Mouse (Mus musculus) urinary bladder, postnatal 14 days (tissue): Measurements from ENCODE around the gene Mrps25.
A peak's percentile ranks its signal among the peaks of the same experiment; 100 is the strongest.

Source experiments
- DNase-seq: peaks from one replicate; pipeline ENCODE4 v3.0.0; 2021; ENCODE audit warnings: low spot score

Mrps25 gene

DNA sequence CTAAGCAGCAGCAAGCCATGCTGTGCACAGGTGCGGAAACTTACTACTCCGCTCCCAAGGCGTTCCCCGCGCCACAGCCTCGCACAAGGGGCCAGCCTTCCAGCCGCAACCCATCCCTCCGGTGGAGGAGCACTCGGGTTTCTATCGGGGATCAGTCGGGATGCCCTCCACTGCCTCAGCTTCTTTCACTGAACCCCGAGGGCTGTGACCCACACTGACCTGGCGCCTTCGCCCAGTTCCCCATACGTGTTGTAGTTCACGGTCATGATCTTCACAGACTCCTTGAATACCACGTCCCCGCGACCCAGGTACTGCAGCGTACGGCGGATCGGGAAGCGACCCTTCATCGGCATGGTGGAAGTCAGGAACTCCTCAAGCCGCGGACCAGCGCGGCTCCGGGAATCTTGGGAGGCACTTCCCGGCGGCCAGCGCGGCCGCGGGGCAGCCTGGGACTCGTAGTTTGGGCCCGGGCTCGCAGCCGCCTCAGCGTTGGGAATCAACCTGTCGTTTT is at the start of gene Mrps25:
Gene Mrps25, minus strand, starts transcription at position 413 of the 511 bp plus-strand sequence.
- DNase-seq, result peak; percentile 66

DNA sequence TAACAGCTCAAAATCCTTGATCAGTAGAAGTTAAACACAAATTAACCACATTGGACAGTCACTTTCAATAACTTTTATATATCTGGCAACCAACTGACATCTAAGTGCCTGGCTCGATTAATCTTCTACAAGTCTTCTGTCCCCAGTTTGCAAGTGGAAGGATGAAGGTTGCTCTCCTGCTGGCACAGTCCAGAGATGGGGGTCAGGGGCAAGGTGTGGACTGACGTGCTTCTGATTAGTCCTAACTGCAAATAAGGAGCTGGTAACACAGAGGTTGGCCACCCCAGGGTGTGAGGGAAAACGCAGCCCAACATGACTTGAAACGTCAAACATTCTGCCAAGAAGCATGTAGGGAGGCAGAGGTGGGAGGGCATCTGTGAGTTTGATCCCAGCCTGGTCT is 47.9 kb upstream of the Mrps25 start:
- DNase-seq, result no peak

DNA sequence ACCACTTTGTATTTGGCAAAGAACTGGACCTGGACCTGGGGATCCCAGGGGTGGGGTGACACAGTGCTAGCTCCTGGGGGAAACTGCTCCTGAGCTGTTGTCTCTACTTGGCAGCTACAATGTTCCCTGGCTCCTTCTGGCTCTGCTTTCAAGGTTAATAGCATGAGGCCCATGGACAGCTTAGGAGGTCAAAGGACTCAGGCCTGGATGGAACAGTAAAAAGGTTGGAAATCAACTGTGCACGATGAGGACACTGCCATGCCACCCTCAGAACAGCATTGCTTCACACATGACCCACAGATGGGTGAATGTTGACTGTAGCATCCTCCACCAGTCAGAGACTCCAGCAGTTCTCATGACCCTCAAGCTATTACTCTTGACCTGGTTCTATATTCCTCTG is 47.5 kb upstream of the Mrps25 start:
- DNase-seq, result no peak

DNA sequence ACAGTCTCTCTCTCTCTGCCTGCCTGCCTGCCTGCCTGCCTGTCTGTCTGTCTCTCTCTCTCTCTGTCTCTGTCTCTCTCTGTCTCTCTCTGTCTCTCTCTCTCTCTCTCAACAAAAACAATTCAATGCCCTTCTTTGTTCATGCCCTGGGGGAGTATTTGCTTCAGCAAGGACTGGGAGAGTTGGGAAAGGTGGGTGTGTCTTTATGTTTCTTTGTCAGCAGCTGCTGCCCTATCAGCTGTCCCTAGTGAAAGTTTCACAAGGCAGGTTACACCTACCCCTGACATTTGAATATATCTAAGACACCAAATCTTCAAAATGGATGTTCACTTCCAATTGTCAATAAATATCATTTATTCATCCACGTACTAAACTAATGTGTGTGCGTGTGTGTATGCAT is 45.8 kb upstream of the Mrps25 start:
- DNase-seq, result no peak

DNA sequence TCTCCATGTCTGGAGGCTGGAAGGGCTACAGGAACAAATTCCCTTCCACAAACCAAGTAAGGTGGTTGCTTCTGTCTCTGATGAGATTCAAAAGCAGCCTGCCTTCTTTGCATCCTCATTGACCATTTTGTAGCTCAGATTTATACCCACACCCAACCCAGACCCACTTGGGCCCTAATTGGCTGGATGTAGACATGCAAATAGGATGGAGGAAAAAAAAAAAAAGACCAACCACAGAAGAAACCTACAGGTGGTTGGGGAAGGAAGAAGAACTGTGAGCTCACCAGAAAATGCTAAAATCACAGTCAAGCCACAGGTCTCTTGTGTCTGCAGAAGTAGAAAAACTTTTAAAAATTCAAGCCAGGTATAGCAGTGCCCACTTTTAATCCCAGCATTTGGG is 45.3 kb upstream of the Mrps25 start:
- DNase-seq, result no peak

DNA sequence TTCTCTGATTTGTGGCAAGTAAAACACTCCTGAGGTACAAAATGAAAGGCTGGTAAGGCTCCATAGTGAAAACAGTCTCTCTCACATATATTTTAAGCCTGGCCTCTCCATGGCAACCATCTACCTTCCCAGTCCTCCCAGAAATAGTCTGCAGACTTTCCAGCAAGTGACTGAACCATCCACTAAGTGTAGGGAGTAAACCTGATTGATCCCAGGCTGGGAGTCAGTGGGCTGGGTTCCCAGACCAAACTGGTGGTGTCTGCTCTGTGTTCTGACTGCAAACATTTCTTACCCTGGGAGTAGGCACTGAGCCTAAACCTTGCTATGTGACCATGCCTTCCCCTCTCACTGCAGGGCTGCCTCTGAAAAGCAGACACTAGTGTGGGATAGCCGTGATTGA is 41.1 kb upstream of the Mrps25 start:
- DNase-seq, result no peak

DNA sequence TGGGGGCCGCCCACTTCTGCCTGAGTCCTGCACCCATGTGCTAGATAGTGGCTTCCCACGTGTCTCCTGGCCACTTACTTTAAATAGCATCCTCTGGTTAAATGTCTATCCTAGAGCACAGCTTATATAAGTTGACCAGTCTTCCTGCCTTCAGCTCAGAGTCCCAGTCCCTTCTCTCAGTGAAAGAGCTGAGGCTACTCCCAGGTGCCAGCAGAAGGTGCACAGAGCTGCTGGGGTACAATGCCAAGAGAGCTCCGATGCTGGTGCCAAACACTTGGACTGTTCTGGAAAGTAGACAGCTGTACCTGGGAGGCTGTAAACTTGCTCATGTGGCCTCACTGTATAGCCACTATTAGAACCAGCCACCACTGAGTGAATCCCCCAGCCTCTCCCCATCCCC is 38.2 kb upstream of the Mrps25 start:
- no peak for DNase-seq

DNA sequence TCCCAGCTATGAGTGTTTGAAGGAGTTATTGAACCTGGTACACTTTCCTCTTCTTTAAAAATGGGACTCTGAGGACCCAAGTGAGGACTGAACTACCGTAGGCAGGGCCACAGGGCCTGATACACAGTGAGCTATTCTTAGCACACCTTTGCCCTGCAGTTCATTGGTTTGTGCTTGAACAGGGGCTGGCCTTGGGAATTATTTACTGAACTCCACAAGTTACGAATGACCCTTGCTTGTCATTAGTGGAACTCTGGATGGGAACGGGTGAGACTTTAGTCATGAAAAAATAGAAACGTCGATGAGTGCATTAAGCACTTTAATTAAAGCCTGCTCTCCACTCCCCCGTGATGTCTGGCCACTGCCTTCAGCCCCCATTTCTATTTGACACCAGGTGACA is 37.8 kb upstream of the Mrps25 start:
- no peak for DNase-seq

DNA sequence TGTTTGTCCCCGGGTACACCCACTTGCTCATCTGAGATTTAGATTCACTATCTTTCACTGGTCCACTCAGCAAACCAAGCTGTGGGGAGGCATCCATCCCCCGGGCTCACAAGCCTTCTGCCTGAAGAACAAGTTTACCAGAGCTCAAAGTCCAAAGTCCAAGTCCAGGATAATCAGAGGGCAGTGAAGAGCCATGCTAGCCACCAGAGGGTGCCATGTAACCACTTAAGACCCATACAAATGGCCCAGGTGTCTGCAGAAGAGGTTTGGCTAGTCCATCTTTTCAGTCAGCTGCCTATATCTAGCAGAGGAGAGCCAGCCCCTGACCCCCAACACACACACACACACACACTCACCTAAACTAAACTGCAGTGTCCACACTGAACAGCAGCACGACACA is 35.6 kb upstream of the Mrps25 start:
- peak; percentile 26 for DNase-seq

DNA sequence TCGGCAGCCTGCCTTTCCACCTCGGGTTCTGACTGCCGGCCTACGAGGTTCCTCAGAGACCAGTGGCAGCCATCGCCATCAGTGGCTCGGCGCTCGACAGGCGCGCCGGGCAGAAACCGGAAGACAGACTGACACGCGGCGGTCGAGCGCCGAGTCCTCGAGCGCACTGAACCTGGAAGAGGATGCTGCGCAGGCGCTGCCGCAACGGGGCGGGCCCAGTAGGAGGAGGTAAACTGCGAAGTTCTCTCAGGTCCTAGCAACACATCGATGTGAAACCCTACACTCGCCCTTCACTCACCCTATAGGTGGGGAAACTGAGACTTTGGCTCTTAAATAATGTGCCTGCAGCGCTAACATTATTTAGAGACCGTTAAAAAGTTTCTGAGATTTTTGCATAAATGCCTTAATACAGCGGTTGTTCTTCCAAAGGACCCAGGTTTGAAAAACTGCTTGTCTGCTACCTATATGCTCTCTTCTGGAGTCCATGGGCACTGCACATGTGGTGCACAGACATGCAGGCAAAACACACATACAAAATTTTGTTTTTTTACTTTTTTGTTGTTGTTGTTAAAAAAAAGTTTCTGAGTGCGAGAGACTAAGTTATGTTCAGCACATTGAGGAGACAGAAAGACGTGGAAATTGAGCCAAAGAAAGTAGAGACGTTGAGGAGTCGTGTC is 31.1 kb upstream of the Mrps25 start, which contains the start of gene Rbsn:
Gene Rbsn, minus strand, starts transcription at position 153 of the 677 bp plus-strand sequence.
- DNase-seq, result peak; percentile 93

DNA sequence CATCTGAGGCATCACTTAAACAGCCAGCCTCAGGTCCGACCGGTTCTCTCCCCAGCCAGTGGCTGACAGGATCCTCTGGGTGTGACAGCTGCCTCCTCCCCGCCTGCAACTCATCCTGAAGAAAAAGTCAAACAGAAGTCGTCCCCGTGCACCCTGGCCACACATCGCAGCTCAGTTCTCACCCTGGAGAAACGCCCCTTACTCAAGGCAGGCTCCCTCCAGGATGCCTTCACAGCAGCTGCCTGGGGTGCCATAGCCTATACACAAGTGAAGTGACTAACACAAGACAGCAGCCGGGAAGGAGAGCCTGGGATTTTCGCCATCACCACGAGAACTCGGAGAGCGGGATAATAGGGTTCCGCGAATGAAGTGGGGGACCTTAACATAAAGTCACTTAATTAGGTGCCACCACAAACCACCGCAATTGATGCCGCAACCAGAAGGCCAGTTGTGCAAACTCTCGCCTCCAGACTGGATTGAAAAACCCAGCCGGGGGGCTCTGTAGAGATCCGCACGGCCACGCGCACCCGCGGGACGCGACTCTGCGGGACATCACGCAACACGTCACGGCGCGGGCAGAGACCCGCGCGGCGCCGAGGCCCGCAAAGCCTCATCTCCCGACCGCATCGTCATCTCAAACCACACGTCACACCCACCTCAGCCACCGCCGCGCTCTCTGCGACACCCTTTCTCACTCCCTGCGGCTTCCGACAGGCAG is 30.4 kb upstream of the Mrps25 start:
- peak; percentile 10 for DNase-seq

DNA sequence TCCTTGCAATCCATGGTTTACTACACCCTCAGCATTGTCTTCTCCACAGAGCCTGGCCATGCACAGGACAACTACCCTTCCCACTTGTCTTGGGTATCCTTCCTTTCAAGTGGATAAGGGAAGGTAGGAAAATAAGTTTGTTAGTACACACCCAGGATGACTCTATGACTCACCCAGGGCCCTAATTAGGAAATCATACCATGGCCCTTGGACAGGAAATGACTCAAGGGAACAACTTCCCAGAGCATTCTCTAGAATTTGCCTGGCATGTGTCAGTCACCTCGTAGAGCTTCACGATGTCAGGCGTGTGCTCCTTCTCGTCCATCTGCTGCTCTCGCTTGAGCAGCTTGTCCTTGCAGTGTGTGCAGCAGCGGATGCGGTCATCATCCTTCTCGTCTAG is 15.6 kb upstream of the Mrps25 start:
- DNase-seq, result no peak

DNA sequence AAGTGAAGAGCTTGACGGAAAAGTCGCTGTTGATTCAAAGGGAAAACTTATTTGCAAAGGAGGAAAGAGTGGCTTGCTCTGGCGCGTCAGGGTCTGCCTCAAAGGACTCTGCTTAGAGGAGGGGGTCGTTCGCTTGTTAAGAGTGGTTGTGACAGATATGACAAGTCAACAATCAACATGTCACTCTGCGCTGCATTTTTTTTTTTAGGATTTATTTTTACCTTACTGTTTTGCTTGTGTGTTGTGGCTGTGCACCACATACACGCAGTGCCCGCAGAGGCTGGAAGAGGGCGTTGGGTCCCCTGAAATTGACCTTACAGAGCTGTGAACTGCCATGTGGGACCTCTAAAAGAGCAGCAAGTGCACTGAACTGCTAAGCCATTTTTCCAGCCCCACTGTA is 345 bp upstream of the Mrps25 start:
- DNase-seq, result no peak

DNA sequence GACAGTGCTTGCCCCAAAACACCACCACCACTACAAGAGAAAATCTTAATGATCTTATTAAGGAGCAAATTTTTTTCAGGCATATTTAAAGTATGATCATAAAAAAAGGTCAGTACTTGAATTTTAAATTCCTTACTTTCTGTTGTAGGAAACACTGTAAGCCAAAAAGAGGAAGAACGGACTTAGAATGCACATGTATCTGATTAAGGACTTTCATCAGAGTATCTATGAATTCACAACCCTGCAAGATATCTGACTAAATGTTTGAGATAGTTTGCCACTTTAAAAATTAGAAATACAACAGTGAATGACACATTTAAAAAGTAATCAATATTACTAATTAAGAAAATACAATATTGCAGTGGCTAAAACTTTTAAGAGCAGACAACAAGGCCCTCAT is 7.4 kb downstream of the Mrps25 start:
- no peak for DNase-seq

DNA sequence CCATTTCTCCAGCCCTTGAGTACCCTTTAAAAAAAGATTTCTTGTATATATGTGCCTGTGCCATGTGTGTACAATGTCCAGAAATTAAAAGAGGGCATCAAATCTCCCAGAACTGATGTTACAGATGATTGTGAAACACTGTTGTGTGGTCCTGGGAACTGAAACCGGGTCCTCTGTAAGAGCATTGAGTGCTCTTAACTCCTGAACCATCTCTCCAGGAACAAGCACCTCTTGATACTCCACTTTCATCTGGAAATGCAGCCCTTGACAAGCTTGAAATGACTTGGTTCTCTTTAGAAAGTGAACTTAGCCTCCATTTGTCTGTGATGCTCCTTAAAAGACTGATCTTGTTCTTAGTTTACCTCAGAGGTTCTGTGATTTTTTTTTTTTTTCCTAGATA is 21.1 kb downstream of the Mrps25 start:
- no peak for DNase-seq

DNA sequence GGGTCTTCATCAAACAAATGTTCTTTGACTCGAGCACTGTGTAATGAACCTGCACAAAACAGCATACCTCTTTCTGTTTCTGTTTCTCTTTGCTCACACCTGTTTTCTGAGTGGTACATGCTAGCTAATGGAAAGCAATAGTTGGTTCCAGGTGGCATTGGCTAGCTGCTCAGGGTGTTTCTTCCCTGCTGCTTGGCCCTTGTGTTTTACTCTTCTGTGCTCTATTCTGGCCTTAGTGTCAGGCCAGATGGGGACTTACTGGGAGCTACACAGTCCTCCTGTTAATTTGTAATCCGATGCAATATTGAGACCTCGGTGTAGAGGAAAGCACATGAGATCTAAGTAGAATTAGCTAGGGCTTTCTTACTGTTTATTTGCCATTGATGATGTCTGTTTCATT is 25.0 kb downstream of the Mrps25 start:
- no peak for DNase-seq

DNA sequence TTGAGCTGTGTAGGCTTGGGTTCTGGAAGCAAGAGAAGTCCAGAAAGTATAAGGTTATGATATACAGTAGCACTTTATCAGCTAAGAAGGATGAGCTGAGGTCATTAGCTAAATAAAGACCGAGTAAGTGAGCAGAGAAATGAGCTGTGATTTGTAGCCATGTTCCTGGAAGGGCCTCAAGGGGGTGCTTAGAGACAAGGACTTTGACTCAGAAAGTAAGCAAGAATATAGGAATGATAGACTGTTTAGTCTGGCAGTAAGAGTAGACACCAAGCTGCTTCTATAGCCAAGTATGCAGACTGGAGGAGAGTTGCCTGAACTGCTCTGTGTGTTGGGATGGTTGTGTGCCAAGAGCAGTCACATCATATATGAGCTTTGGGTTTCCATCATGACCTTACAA is 30.1 kb downstream of the Mrps25 start:
- DNase-seq, result no peak

DNA sequence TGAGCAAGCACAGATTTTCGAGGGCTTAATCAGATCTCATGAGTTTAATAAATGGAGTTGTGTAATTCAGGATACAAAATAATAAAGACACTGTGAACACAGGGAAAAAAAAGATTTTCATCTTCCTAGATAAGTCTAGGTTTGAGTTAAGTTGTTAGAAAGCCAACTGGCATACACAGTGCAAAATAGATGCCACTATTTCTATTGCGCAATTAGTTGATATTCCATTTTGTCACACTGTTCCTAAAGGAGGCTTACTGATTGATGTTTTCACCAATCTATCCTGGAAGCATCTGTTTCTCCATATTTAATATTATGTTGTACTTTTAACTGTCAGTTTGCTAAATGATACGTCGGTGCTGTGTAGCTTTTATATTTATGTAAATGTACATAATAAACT is 38.0 kb downstream of the Mrps25 start:
- no peak for DNase-seq

DNA sequence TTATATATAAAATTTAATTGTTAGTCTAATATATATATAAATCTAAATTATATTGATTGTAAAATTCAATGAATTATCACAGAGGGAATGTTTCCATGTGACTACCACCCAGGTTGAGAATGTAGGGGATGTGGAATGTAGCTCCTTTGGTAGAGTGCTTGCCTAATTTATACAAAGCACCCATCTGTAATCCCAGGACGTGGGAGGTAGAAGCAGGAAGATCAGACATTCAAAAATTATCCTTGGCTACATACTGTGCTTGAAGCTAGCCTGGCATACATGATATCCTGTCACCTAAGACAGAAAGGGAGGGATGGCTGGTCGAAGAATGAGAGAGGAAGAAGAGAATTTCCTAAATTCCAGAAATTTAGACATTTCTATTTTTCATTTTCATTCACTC is 47.5 kb downstream of the Mrps25 start:
- no peak for DNase-seq

DNA sequence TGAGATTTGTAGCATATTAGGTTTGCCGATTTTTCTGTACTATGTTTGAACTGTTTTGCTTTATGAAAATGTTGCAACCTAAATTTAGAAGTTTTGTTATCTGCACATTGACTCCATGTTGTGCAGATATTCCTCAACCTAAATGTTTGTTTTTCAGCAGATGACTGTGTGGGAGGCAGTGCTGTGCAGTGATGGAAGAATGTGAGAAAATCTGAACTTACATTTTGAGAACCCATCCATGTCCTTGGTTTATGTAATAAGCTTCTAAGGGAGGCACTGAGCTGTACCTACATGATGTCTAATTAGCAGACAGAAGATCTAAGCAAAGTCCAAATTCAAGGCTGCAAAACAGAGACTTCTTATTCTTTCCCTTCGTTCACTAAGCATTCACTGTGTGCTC is 50.2 kb downstream of the Mrps25 start:
- DNase-seq, result no peak

DNA sequence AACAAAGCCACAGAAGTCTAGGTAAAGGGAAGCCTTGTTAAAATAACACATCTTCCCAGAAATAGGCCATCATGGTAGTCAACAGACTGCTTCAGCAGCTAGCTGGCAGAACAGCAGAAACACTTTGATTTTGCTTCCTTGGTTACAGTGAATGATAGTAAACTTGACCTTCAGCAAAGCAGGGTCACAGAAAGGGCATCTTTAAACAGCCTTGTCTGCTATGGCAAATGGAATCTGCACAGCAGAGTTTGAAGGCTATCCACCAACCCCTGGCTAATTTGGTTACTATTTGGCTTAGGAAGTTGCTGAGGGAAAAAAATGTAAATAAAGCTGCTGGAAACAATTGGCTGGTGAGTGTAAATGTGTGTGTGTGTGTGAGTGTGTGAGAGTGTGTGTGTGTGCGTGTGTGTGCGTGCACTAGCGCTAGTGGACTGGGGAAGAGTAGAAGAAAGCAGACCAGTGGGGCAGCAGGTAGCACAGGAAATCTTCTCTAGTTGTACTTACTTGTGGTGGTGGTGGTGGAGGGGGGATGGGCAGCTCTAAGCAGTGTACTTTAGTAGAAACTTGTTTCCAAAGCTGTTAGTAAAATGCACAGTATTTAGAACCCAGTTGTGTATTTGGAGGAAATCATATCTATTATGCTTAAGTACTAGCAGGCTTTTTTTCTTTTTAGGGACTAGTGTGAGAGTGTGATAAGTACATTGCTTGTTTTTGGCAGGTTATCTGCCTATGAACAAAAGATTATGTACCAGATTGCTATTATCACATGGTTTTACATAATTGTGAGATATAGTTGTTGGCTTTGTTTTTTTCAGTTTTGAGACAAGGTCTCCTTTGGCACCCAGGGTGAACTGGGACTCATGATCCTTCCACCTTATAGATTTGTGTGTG is 51.6 kb downstream of the Mrps25 start:
- DNase-seq, result no peak

DNA sequence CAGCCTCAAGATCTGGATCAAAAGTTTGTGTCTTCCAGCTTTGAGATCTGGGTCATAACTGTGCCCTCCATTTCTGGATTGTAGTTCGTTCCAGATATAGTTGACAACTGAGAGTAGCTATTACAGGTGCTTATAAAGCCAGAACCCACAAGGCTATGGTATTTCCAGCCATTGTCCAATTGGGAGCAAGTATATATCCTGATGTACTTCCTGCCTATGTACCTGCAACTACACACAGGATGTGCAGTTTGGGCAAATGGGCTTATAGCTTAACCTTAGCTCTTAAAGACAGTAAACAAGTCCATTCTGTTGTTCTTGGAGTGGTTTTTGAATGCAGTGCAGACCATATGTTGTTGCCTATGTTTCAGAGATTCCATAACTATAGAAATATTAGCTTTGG is 52.4 kb downstream of the Mrps25 start:
- no peak for DNase-seq
